Mouse (Mus musculus) E14TG2a.4 (cell line): ENCODE results near the gene Gm17660.

Experiments
- H3K27me3 ChIP-seq: 2 replicates; pipeline ENCODE4 v1.6.1; 2014; ENCODE audit warnings: low read length, control low read depth; ENCODE audit not compliant: insufficient read depth
- H3K36me3 ChIP-seq: 2 replicates; pipeline ENCODE4 v1.6.1; 2014; ENCODE audit warnings: low read length, control low read depth; ENCODE audit not compliant: insufficient read depth
- H3K4me1 ChIP-seq: replicated peaks from 2 replicates; pipeline ENCODE4 v1.6.1; 2014; ENCODE audit warnings: low read depth, low read length, control low read depth
- H3K4me3 ChIP-seq: replicated peaks from 2 replicates; pipeline ENCODE4 v1.5.1; 2014; ENCODE audit warnings: mild to moderate bottlenecking, low read length
- H3K9me3 ChIP-seq: 2 replicates; pipeline ENCODE4 v1.6.1; 2014; ENCODE audit warnings: low read length, control low read depth
- CTCF ChIP-seq: conservative IDR thresholded peaks from 2 replicates; pipeline ENCODE4 v1.5.1; 2014; ENCODE audit warnings: low read length
- NANOG ChIP-seq: IDR thresholded peaks from 2 replicates; pipeline ENCODE4 v1.6.1; 2014; ENCODE audit warnings: borderline replicate concordance, low read length, mixed read lengths
- POU5F1 ChIP-seq: IDR thresholded peaks from 2 replicates; pipeline ENCODE4 v1.6.1; 2014; ENCODE audit warnings: low read length, borderline replicate concordance

The Gm17660 gene

GRCm38 (mm10) chr5:104072272-104072886 is 5.0 kb downstream of the Gm17660 start:
- peak; percentile 25; the same call in 1 of the 2 replicates for TF ChIP-seq NANOG
- TF ChIP-seq POU5F1, result no peak
- H3K36me3 ChIP-seq, result no peaks in the 10 kb centered on the region

DNA sequence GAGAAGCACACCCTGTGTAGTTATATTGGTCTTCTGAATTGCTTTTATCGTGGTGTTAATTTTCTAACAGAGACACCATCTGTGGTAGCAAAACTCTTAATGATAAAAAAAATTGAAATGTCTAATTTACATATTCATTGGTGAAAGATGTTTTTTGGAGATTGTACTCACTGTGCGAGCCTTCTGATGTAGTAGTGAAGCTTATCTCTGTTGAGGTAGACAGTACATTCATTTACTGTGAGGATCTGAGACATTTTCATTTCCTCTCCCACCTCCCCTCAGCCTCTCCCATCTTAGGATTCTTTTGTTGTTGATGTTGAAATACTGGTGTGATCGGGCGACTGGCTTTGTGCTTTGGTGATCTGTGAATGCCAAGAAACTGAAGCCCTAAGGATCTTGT is 6.4 kb downstream of the Gm17660 start:
- TF ChIP-seq POU5F1 (no peak), NANOG (no peak), CTCF (no peak)
- Histone ChIP-seq H3K9me3 (peaks cover 31% of the 10 kb centered on the region), H3K4me3 (no peak overlapping the region), H3K36me3 (no peaks in the 10 kb centered on the region), H3K27me3 (0 out of 2 replicates have a peak, but pooled peaks cover 2% of the 10 kb centered on the region), H3K4me1 (peaks cover 17% of the 10 kb centered on the region)

More at GRCm38 (mm10) chr5:104072272-104072886, 5.0 kb downstream of the Gm17660 start:
- no peak overlapping the region for H3K4me3 ChIP-seq
- peaks cover 31% of the 10 kb centered on the region for H3K9me3 ChIP-seq
- H3K27me3 ChIP-seq, result 0 out of 2 replicates have a peak, but pooled peaks cover 2% of the 10 kb centered on the region
- peaks cover 25% of the 10 kb centered on the region for H3K4me1 ChIP-seq

GRCm38 (mm10) chr5:104068751-104069150 is 8.7 kb downstream of the Gm17660 start:
- Histone ChIP-seq H3K9me3 (peaks cover 47% of the 10 kb centered on the region), H3K27me3 (no peaks in the 10 kb centered on the region), H3K4me1 (peaks cover 12% of the 10 kb centered on the region), H3K36me3 (peaks cover 16% of the 10 kb centered on the region), H3K4me3 (no peak overlapping the region)
- TF ChIP-seq CTCF (0 out of 2 replicates have a peak, but pooled peaks have one; percentile 11), POU5F1 (no peak)

DNA sequence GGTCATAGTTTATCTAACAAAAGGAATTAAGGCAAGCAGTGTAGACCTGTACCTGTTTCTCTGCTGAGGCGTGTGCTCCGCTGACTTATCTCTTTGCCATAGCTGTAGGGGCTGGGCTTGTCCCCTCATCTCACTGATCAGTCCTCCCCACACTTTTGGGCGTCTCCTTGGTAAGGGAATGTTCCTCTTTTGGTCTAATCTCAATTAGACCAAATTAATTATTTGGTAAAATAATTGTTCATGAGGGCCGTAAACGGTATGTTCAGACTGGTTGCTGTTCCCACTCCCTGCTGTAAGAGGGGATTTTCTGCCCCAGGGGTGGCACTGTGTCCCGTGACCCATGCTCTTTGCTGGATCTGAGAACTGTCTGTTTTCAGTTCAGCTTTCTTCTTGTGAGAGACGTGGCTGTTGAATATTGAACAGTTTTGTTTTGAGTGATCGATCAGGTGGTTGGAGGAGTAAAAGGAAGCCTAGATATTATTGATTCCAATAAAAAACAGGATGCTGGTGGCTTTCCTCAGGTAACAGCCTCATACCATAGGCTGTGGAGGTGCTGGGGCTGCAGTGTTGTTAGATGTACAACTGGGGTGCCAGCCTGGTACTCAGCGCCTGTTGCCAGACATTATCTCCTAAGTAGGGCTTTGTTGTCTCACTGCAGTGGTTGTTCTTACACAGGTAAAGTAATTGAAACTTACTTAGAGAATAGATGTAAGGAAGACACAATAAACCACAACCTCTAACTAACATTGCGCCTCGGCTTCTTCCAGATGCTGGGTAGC is 14.4 kb downstream of the Gm17660 start:
- no peak for TF ChIP-seq POU5F1
- no peak for TF ChIP-seq NANOG
- no peak for TF ChIP-seq CTCF
- peaks cover 73% of the 10 kb centered on the region for H3K9me3 ChIP-seq
- no peak overlapping the region for H3K4me3 ChIP-seq
- no peaks in the 10 kb centered on the region for H3K4me1 ChIP-seq
- H3K27me3 ChIP-seq, result no peaks in the 10 kb centered on the region
- peaks cover 74% of the 10 kb centered on the region for H3K36me3 ChIP-seq

- no peaks in the 10 kb centered on the region for H3K27me3 ChIP-seq
Observed at GRCm38 (mm10) chr5:104061936-104062772, 15.3 kb downstream of the Gm17660 start.

GRCm38 (mm10) chr5:104060429-104060828 is 17.0 kb downstream of the Gm17660 start:
- Histone ChIP-seq H3K9me3 (peaks cover 75% of the 10 kb centered on the region), H3K4me1 (no peaks in the 10 kb centered on the region), H3K36me3 (peaks cover 96% of the 10 kb centered on the region), H3K27me3 (no peaks in the 10 kb centered on the region), H3K4me3 (no peak overlapping the region)
- TF ChIP-seq NANOG (no peak), CTCF (no peak), POU5F1 (no peak)

More at GRCm38 (mm10) chr5:104061936-104062772, 15.3 kb downstream of the Gm17660 start:
- Histone ChIP-seq H3K36me3 (peaks cover 82% of the 10 kb centered on the region), H3K4me3 (no peak overlapping the region), H3K4me1 (no peaks in the 10 kb centered on the region), H3K9me3 (peaks cover 75% of the 10 kb centered on the region)
- no peak for TF ChIP-seq CTCF
- no peak for TF ChIP-seq POU5F1
- TF ChIP-seq NANOG, result no peak

DNA sequence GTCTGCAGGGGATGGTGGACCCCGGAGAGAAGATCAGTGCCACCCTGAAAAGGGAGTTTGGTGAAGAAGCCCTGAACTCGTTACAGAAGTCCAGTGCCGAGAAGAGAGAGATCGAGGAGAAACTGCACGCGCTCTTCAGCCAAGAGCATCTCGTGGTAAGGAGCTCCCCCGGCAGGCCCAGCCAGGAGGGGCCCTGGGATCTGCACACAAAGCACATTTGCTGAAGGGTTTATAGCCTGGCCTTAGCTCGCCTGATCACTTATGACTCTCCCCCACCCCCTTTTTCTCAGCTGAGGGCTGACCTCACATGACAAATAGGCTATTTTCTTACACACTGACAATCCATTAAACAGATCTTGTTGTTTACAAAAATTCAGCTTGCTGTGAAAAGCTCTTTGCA is 17.8 kb downstream of the Gm17660 start:
- H3K9me3 ChIP-seq, result peaks cover 67% of the 10 kb centered on the region
- TF ChIP-seq CTCF, result no peak
- no peak for TF ChIP-seq NANOG
- no peak for TF ChIP-seq POU5F1

DNA sequence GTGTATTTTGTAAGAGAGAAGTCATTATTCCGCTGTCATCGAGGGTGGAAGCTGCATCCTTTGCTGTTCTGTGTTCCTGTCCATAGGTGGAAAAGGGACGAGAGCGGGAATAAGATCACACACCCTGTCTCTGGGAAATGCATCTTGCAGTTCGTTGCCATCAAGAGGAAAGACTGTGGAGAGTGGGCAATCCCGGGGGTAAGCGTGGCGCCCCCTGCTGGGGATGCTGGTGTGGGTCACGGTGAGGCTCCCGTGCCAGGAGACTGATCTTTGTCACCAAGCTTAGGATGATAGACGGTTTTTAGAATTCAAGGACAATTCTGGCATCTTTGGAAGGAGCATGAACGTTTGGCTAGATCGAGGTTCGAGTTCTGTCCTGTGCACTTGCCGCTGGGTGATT is 19.4 kb downstream of the Gm17660 start:
- TF ChIP-seq CTCF, result peak; percentile 47
- no peak for TF ChIP-seq NANOG
- no peak for TF ChIP-seq POU5F1
- Histone ChIP-seq H3K4me3 (no peak overlapping the region), H3K27me3 (no peaks in the 10 kb centered on the region), H3K4me1 (no peaks in the 10 kb centered on the region), H3K36me3 (peaks cover 90% of the 10 kb centered on the region), H3K9me3 (peaks cover 52% of the 10 kb centered on the region)

More for the DNA sequence above, 17.8 kb downstream of the Gm17660 start:
- no peaks in the 10 kb centered on the region for H3K27me3 ChIP-seq
- no peak overlapping the region for H3K4me3 ChIP-seq
- no peaks in the 10 kb centered on the region for H3K4me1 ChIP-seq
- peaks cover 94% of the 10 kb centered on the region for H3K36me3 ChIP-seq
